Mouse (Mus musculus) bone marrow, adult 2 months (tissue): ENCODE results near the gene Setd1b.

Experiments
- CTCF ChIP-seq: fragments of 200-500 bp; IDR thresholded peaks from 2 replicates; pipeline ENCODE4 v1.5.1; 2011; ENCODE audit warnings: low read length, control low read depth; ENCODE audit not compliant: control insufficient read depth, insufficient read depth
- POLR2A ChIP-seq: fragments of 200-500 bp; IDR thresholded peaks from 2 replicates; pipeline ENCODE4 v1.6.1; 2011; ENCODE audit warnings: low read depth, mild to moderate bottlenecking, control low read depth, low read length, borderline replicate concordance; ENCODE audit not compliant: control insufficient read depth

DNA sequence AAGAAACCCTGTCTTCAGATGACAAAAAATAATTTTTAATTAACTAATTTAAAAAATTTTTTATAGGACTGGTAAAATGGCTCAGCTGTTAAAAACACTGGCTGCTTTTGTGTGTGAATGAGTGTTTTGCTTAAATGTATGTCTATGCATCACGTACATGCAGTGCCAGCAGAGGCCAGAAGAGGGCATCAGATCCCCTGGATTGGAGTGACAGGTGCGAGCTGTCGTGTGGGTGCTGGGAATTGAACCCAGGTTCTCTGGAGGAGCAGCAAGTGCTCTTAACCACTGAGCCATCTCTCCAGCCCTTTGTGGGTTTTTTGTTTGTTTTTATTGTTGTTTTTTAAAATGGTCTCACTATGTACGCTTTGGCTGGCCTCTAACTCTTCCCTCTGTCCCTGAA is 19.8 kb upstream of the Setd1b start:
- TF ChIP-seq POLR2A (no peak), CTCF (peak; percentile 63)
